Mouse (Mus musculus): ENCODE measurements around the gene Scube1. TPM values are rescaled to one million over a fixed set of nuclear protein-coding genes. Genes with fewer than 3 reads are reported as not detected.

Scube1 gene
- total and polyA plus RNA-seq, 3 experiments, result 0.65 to 2.2 (median 1.3) TPM

GRCm38 (mm10) chr15:83662106-83662505 is 62.7 kb downstream of the Scube1 start:
- H3K9ac ChIP-seq (ENCODE audit: low read depth, low read length), result no peak overlapping the region
- no peak overlapping the region for H3K27ac ChIP-seq
- no peak for DNase-seq
- no peaks in the 10 kb centered on the region; the same call in 1 of the 2 replicates for H3K4me1 ChIP-seq (ENCODE audit: control insufficient read depth, insufficient read depth, low read length)
- H3K36me3 ChIP-seq (ENCODE audit: control insufficient read depth, insufficient read depth, low read length), result no peaks in the 10 kb centered on the region
- H3K4me3 ChIP-seq, result no peak overlapping the region
- intact Hi-C loops (cut with DNase I), result loop anchor here (10.0 kb wide), 1 partner anchor 393 kb away; no protein-coding TSS in a partner anchor
- TF ChIP-seq CTCF (IDR thresholded peaks at IDR 0.05), result no peak
- no peak for TF ChIP-seq POLR2A (IDR thresholded peaks at IDR 0.05; ENCODE audit: insufficient read depth, low read depth, low read length)
- no peak for TF ChIP-seq EP300 (IDR thresholded peaks at IDR 0.05; ENCODE audit: insufficient read depth, low read depth, low read length)
- 73% methylated on average over 7 of the region's 7 CpGs for WGBS
- no peaks in the 10 kb centered on the region for H3K27me3 ChIP-seq (ENCODE audit: control insufficient read depth, insufficient read depth, low read length)
- H3K79me2 ChIP-seq (replicated peaks; ENCODE audit: control insufficient read depth, insufficient read depth, low read length), result no peaks in the 10 kb centered on the region

GRCm38 (mm10) chr15:83642518-83642917 is 82.3 kb downstream of the Scube1 start:
- WGBS, result 85% methylated on average over 6 of the region's 6 CpGs
- intact Hi-C loops (cut with DNase I), result no loop called here
- DNase-seq, result no peak

GRCm38 (mm10) chr15:83640208-83640607 is 84.6 kb downstream of the Scube1 start:
- intact Hi-C loops (cut with DNase I), result no loop called here
- no peak for TF ChIP-seq CTCF (IDR thresholded peaks at IDR 0.05)
- 61% methylated on average over 4 of the region's 4 CpGs for WGBS
- Histone ChIP-seq H3K79me2 (replicated peaks; ENCODE audit: control insufficient read depth, insufficient read depth, low read length) (no peaks in the 10 kb centered on the region), H3K27ac (no peak overlapping the region), H3K4me3 (no peak overlapping the region), H3K36me3 (ENCODE audit: control insufficient read depth, insufficient read depth, low read length) (no peaks in the 10 kb centered on the region), H3K4me1 (ENCODE audit: control insufficient read depth, insufficient read depth, low read length) (no peaks in the 10 kb centered on the region), H3K27me3 (ENCODE audit: control insufficient read depth, insufficient read depth, low read length) (no peaks in the 10 kb centered on the region), H3K9ac (ENCODE audit: low read depth, low read length) (no peak overlapping the region)
- no peak for DNase-seq

More at GRCm38 (mm10) chr15:83642518-83642917, 82.3 kb downstream of the Scube1 start:
- Histone ChIP-seq H3K36me3 (ENCODE audit: control insufficient read depth, insufficient read depth, low read length) (no peaks in the 10 kb centered on the region), H3K27ac (no peak overlapping the region), H3K27me3 (ENCODE audit: control insufficient read depth, insufficient read depth, low read length) (no peaks in the 10 kb centered on the region), H3K79me2 (replicated peaks; ENCODE audit: control insufficient read depth, insufficient read depth, low read length) (no peaks in the 10 kb centered on the region), H3K4me3 (no peak overlapping the region), H3K4me1 (ENCODE audit: control insufficient read depth, insufficient read depth, low read length) (no peaks in the 10 kb centered on the region), H3K9ac (ENCODE audit: low read depth, low read length) (no peak overlapping the region)
- TF ChIP-seq POLR2A (IDR thresholded peaks at IDR 0.05; ENCODE audit: insufficient read depth, low read depth, low read length) (no peak), CTCF (IDR thresholded peaks at IDR 0.05) (no peak), EP300 (IDR thresholded peaks at IDR 0.05; ENCODE audit: insufficient read depth, low read depth, low read length) (no peak)

GRCm38 (mm10) chr15:83639160-83639559 is 85.7 kb downstream of the Scube1 start:
- peak in 1 of 2 experiments; percentile 37 for DNase-seq
- no peak overlapping the region for H3K9ac ChIP-seq (ENCODE audit: low read depth, low read length)
- H3K4me1 ChIP-seq (ENCODE audit: control insufficient read depth, insufficient read depth, low read length), result no peaks in the 10 kb centered on the region
- intact Hi-C loops (cut with DNase I), result loop anchor here (10.0 kb wide), 1 partner anchor 416 kb away; no protein-coding TSS in a partner anchor
- no peaks in the 10 kb centered on the region for H3K27me3 ChIP-seq (ENCODE audit: control insufficient read depth, insufficient read depth, low read length)
- no peaks in the 10 kb centered on the region for H3K36me3 ChIP-seq (ENCODE audit: control insufficient read depth, insufficient read depth, low read length)
- H3K79me2 ChIP-seq (replicated peaks; ENCODE audit: control insufficient read depth, insufficient read depth, low read length), result no peaks in the 10 kb centered on the region
- no peak overlapping the region for H3K27ac ChIP-seq
- H3K4me3 ChIP-seq, result no peak overlapping the region
- no peak for TF ChIP-seq EP300 (IDR thresholded peaks at IDR 0.05; ENCODE audit: insufficient read depth, low read depth, low read length)
- TF ChIP-seq POLR2A (IDR thresholded peaks at IDR 0.05; ENCODE audit: insufficient read depth, low read depth, low read length), result no peak
- TF ChIP-seq CTCF (IDR thresholded peaks at IDR 0.05), result no peak
- WGBS, result 30% methylated on average over 3 of the region's 3 CpGs

- DNase-seq, result no peak
- Histone ChIP-seq H3K9ac (ENCODE audit: low read depth, low read length) (no peak overlapping the region), H3K36me3 (ENCODE audit: control insufficient read depth, insufficient read depth, low read length) (no peaks in the 10 kb centered on the region), H3K27ac (no peak overlapping the region), H3K4me3 (no peak overlapping the region), H3K27me3 (ENCODE audit: control insufficient read depth, insufficient read depth, low read length) (no peaks in the 10 kb centered on the region), H3K79me2 (replicated peaks; ENCODE audit: control insufficient read depth, insufficient read depth, low read length) (no peaks in the 10 kb centered on the region), H3K4me1 (ENCODE audit: control insufficient read depth, insufficient read depth, low read length) (no peaks in the 10 kb centered on the region)
- WGBS, result 80% methylated on average over 20 of the region's 20 CpGs
- intact Hi-C loops (cut with DNase I), result loop anchor here (10.0 kb wide), 1 partner anchor 416 kb away; no protein-coding TSS in a partner anchor
- TF ChIP-seq EP300 (IDR thresholded peaks at IDR 0.05; ENCODE audit: insufficient read depth, low read depth, low read length) (no peak), CTCF (IDR thresholded peaks at IDR 0.05) (no peak), POLR2A (IDR thresholded peaks at IDR 0.05; ENCODE audit: insufficient read depth, low read depth, low read length) (no peak)
These were observed 86.5 kb downstream of the Scube1 start for GRCm38 (mm10) chr15:83638196-83638899.

DNA sequence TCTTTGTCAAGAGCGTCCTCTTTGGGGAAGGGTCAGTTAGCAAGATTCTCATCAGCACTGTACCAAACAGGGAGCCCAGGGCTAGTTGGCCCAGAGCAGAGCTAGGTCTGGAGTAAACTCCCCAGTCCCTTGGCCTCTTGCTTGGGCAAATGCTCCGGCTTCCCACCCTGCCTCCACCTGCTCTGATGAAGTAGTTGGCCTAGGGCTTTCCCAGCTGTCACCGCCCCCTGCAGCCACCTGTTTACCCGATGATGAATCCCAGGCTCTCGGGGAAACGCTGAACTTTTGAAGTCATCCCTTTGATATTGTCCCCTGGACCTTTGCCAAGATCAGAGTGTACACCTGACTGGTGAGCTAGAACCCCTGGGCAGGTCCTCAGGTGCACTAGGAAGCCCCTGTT is 88.1 kb downstream of the Scube1 start:
- DNase-seq, result no peak
- Histone ChIP-seq H3K4me3 (no peak overlapping the region), H3K4me1 (ENCODE audit: control insufficient read depth, insufficient read depth, low read length) (no peaks in the 10 kb centered on the region), H3K79me2 (replicated peaks; ENCODE audit: control insufficient read depth, insufficient read depth, low read length) (no peaks in the 10 kb centered on the region), H3K9ac (ENCODE audit: low read depth, low read length) (no peak overlapping the region), H3K36me3 (ENCODE audit: control insufficient read depth, insufficient read depth, low read length) (no peaks in the 10 kb centered on the region), H3K27me3 (ENCODE audit: control insufficient read depth, insufficient read depth, low read length) (no peaks in the 10 kb centered on the region), H3K27ac (no peak overlapping the region)
- TF ChIP-seq POLR2A (IDR thresholded peaks at IDR 0.05; ENCODE audit: insufficient read depth, low read depth, low read length), result no peak
- 69% methylated on average over 6 of the region's 6 CpGs for WGBS
- intact Hi-C loops (cut with DNase I), result loop anchor here (10.0 kb wide), 1 partner anchor 418 kb away; no protein-coding TSS in a partner anchor
